Mouse (Mus musculus) central nervous system, embryonic 11.5 days (tissue): Measurements from ENCODE around the gene Tmem11. TPM values are rescaled to one million over a fixed set of nuclear protein-coding genes. Genes with fewer than 3 reads are reported as not detected.

ENCODE experiments used
- polyA plus RNA-seq: library from polyadenylated mRNA; depleted of rRNA; stranded (reverse); fragments of >200 nt; gene quantifications from 2 replicates; pipeline ENCODE4 v1.2.3, GENCODE M21; 2012; rRNA removed

Tmem11 gene
- 58.6 and 66.9 TPM in 2 replicates for polyA plus RNA-seq

DNA sequence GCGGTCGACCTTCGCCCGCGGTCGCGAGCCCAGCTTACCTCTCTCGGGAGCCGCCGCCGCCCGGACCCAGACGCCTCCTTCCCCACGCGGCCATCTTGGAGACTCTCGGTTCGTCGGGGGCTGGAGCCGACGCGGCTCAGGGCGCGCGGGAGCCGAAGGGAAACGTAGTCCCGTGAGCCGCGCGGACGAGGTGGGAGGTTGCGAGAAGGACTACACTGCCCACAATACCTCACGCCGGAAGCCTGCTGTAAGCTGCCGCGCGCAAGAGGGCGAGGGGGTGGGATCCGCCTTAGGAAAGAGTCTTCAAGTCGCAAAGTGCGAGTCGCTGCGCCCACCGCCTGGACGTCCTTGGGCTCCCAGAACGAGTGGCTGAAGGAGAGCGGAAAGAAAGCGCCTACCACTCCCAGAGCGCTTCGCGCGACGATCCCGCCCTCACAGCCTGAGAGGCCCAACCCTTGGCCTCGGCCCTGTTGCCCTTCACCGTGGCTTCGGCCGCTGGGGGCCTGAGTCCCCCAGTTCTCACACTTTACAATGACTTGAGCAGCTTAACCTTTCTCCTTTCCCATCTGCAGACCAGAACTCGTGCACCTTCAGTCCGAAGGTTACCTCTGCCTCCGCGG, at the start of gene Tmem11:
Tmem11 (minus strand) TSS at position 598 of the 620 bp plus-strand sequence.

GRCm38 (mm10) chr11:60914491-60914890, 35.4 kb upstream of the Tmem11 start, which contains the start of gene Natd1:
Gene Natd1 (minus strand): TSS chr11:60914750.

DNA sequence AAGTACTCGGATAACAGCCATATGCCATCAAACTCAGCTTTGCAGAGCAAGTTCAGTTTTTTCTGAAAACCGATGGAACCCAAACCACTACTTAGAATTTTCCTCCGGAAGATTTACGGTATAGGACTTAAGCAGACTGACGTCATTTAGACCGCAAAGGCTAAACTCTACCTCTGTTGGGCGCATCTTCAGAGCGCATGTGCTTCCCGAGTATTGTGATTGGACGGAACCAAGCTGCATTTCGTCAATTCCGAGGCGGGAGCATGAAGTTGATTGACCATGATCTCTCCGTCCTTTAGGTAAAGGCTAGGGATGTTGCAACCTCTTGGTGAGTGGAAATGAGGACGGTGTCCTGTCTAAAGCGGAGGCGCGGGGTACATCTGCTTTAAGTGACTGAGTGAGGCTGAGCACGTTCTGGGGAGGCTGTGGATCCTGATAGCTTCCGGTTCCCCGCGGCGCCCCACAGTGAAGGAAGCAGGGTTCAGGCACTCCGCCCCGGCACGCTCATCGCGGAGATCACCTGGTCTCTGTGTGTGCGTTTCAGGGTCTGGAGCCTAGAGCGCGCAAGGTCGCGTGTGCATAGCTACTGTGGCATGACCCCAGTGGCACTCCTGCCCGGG, 48.5 kb downstream of the Tmem11 start, which contains the start of gene Dhrs7b:
Dhrs7b (plus strand) TSS at position 199 of the 620 bp plus-strand sequence.

Other genes starting within 250 kb of the Tmem11 start
- gene Llgl1, start 179.5 kb downstream of the Tmem11 start, polyA plus RNA-seq: 107 and 133 TPM in 2 replicates
- gene Flii, start 152.0 kb downstream of the Tmem11 start, polyA plus RNA-seq: 101 and 103 TPM in 2 replicates
- gene Mief2, start 150.9 kb downstream of the Tmem11 start, polyA plus RNA-seq: 15.7 and 17.4 TPM in 2 replicates
- gene Top3a, start 101.9 kb downstream of the Tmem11 start, polyA plus RNA-seq: 15.9 and 17.1 TPM in 2 replicates
- gene Smcr8, start 101.7 kb downstream of the Tmem11 start, polyA plus RNA-seq: 8.9 and 11.0 TPM in 2 replicates
- 36.1 and 36.3 TPM in 2 replicates for gene Shmt1, start 67.6 kb downstream of the Tmem11 start, polyA plus RNA-seq
- gene Dhrs7b, start 48.6 kb downstream of the Tmem11 start, polyA plus RNA-seq: 10.2 and 16.1 TPM in 2 replicates
- 14.0 and 27.5 TPM in 2 replicates for gene Natd1, start 35.5 kb upstream of the Tmem11 start, polyA plus RNA-seq
- gene Map2k3, start 52.8 kb upstream of the Tmem11 start, polyA plus RNA-seq: 16.7 and 23.8 TPM in 2 replicates
- gene Kcnj12, start 143.3 kb upstream of the Tmem11 start, polyA plus RNA-seq: 0.95 and 2.4 TPM in 2 replicates
- gene Tnfrsf13b, start 247.5 kb upstream of the Tmem11 start, polyA plus RNA-seq: 1.8 and 2.2 TPM in 2 replicates